Mouse (Mus musculus): ENCODE measurements around the gene Hcfc1.

DNA sequence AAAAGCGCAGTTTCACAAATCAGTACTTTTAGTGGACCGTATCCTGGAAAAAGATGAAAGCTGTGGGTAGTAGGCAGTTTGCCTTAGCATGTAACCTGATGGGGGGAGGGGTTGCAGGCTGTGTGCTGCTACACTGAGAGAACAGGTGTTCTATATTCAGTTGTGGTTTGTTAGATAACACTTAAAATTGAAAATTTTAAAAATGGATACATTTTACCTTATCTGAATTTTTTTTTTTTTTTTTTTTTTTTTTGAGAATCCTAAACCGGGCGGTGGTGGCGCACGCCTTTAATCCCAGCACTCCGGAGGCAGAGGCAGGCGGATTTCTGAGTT, 43.6 kb downstream of the Hcfc1 start:
- no peak for TF ChIP-seq CTCF (IDR thresholded peaks at IDR 0.05; ENCODE audit: borderline replicate concordance, extremely low read depth, insufficient read depth, insufficient read length)
- no peak for TF ChIP-seq POLR2A (IDR thresholded peaks at IDR 0.05; ENCODE audit: borderline replicate concordance, extremely low read depth, insufficient read depth, insufficient read length, poor library complexity, severe bottlenecking)

Measured in brain, embryonic 14.5 days (tissue).